Mouse (Mus musculus) heart, postnatal 4 days (tissue): Measurements from ENCODE around the gene Mcat. TPM values are rescaled to one million over a fixed set of nuclear protein-coding genes. Genes with fewer than 3 reads are reported as not detected.
A peak's percentile ranks its signal among the peaks of the same experiment; 100 is the strongest.
"Not testable (repeated sequence)": the region's sequence is repeated elsewhere in the genome, so short reads cannot be mapped to it uniquely, and the experiment has no call there.

Source experiments
- DNase-seq: peaks from one replicate; pipeline ENCODE4 v3.0.0; 2021
- microRNA-seq, 2 experiments: library from miRNA; unstranded; fragments of <30 nt; microRNA quantifications; one replicate each; pipeline ENCODE4 v1.2.0; 2021 to 2022
- total RNA-seq, 2 experiments: library from RNA; stranded (reverse); gene quantifications; 2 replicates each; pipeline ENCODE4 v1.2.3; 2021

Gene Mcat
- total RNA-seq, 2 experiments from 2014 or later = 33.0 to 34.4 TPM

DNA sequence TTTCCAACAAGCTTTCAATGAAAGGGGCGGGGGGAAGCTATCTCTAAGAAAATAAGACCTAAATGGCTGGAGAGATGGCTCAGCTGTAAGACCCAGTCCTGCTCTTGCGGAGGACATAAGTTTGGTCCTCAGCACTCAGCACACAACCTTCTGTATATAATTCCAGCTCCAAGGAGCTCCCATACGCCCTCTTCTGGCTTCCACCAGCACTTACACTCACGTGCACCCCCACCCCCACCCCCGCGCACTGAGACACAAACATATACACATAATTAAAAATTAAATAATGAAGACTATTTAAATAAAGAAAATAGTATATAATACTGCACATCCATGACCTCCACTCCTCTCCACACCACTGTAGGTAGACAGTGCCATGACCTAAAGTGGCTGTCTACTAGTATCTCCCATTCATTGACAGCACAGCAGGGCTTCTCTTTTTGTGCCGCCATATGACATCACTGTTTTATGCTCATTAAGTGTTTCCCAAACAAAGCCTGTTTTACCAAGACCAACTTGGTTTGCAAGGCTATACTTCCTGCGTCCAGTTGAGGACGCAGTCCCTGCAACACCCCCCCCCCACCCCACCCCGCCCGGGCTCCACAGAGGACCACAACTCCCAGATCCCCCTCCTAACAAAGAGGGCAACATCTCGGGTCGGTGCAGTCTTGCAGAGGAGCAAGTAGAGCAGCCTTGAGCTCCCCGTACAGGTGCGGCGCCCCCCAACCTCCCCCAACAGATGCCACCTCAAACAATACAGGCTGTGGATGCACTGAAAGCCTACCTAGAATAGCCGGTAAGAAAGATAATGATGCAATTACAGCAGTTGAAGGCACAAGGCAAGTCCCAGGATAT is 53.4 kb downstream of the Mcat start:
- no peak for DNase-seq

DNA sequence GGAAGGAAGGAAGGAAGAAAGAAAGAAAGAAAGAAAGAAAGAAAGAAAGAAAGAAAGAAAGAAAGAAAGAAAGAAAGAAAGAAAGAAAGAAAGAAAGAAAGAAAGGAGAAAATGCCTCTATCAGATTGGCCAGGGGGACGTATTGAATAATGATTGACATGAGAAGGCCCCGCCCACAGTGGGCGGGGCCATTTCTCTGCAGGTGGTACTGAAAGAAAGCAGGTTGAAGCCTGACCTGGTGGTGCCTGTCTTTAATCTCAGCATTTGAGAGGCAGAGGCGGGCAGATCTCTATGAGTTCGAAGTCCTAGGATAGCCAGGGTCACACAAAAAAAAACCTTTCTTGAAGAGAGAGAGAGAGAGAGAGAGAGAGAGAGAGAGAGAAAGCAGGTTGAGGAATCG is 62.1 kb downstream of the Mcat start:
- DNase-seq = not testable (repeated sequence)

DNA sequence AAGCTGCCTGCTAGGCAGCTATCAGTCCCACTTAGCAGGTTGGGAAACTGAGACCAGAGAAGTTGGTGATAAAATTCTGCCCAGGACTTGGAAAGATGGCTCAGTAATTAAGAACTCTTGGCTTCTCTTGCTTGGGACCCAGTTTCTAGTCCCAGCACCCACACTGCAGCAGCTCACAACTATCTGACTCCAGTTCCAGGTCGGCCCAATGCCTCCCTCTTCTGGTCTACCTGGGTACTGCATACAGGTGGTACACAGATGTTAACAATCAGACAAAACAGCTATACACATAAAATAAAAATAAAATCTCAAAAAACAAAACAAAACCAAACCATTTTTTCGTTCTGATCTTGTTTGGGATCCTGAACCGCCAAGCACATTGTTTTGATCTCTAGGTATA is 63.2 kb downstream of the Mcat start:
- peak; percentile 55 for DNase-seq

DNA sequence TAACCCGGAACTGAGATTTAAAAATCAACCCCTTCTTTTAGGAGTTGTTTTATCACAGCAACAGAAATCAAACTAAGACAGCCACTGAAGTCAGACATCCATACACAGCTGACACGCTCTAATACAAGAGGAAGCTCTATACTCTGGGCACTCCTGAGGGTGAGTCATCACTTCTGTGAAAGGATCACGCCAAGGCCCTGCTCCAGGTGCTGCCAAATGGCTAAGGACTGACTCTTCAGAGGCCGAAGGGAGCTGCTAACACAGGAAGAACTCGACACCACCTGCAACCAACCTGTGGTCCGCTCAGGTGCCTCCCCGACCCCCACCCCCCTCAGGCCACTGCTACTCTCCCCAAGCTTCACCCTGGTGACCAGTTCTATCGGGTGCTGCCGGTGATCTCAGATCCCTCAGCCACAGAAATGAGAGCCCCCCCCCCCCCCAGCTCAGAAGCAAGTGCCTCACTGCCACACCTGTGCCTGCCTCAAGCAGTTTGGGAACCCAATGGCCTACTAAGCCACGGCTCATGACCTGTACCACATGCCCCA is 64.3 kb downstream of the Mcat start:
- no peak for DNase-seq

DNA sequence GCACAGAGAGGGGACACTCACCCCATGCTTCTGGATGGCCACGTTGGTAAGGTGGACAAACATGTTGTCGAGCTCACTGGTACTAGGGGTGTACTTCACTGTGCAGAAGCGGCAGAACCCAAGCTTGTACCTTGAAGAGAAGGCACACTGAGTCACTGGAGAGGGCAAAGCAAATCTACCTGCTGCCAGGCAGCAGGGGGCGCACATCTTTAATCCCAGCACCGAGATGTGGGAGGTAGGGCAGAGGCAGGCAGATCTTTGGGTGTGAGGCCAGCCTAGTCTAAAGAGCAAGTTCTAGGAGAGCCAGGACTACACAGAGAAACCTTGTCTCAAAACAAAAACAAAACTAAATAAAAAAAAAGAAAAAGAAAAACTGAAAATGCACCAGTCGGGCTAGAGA is 66.3 kb downstream of the Mcat start:
- no peak for DNase-seq

Small RNA genes lying within 50 kb of the gene (microRNA-seq; reads per million reads assigned to microRNA genes)
- 0 reads per million in 2 experiments for gene Gm24575

Other genes with a start within 250 kb of the Mcat start
- 10 to 100 TPM; 21.5 to 22.6 TPM for gene Arfgap3, start 213.5 kb downstream of the Mcat start, total RNA-seq
- gene Pacsin2, start 99.2 kb downstream of the Mcat start, total RNA-seq = 100 to 1,000 TPM; 136 to 147 TPM
- gene Ttll1, start 52.9 kb downstream of the Mcat start, total RNA-seq = 10 to 100 TPM; 20.7 to 24.3 TPM
- gene Bik, start 36.9 kb downstream of the Mcat start, total RNA-seq = 10 to 100 TPM; 22.8 to 28.0 TPM
- gene Tspo, start 195 bp downstream of the Mcat start, total RNA-seq = 10 to 100 TPM; 78.3 to 85.3 TPM
- gene Ttll12, start 31.4 kb upstream of the Mcat start, total RNA-seq = 1 to 10 TPM; 9.3 TPM
- gene Scube1, start 161.2 kb upstream of the Mcat start, total RNA-seq = 1 to 10 TPM; 4.2 to 5.4 TPM
- not detected for gene Mpped1, start 215.7 kb upstream of the Mcat start, total RNA-seq